Mouse (Mus musculus): ENCODE measurements around the gene Erbb2.

DNA sequence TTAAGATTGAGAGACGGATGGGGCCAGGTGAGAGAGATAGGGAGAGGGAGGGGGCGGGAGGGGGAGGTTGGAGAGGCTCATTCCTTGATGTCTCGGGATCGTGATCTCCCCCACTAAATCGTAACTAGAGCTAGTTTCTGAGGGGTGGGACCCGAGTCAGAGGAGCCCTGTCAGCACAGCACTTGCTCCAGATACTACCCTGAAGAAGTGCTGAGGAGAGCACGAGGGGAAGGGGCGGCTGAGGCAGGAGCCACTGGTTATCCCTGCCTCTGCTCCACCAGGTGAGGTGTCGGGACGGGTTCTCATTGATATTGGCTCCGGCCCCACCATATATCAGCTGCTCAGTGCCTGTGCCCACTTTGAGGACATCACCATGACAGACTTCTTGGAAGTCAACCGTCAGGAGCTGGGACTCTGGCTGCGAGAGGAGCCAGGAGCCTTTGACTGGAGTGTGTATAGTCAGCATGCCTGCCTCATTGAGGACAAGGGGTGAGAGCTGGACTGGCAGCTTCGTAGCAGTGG lies 25.2 kb upstream of the Erbb2 start:
- TF ChIP-seq CTCF (IDR thresholded peaks at IDR 0.05; ENCODE audit: control insufficient read depth, insufficient read depth, insufficient replicate concordance, low read depth, low read length) (no peak), POLR2A (IDR thresholded peaks at IDR 0.05; ENCODE audit: control insufficient read depth, low read depth, low read length) (no peak)
